Mouse (Mus musculus): ENCODE data around the gene Ppp1r1a. TPM values are rescaled to one million over a fixed set of nuclear protein-coding genes. Genes with fewer than 3 reads are reported as not detected.

The Ppp1r1a gene
- polyA plus RNA-seq, 1 experiment = 19.9 TPM

DNA sequence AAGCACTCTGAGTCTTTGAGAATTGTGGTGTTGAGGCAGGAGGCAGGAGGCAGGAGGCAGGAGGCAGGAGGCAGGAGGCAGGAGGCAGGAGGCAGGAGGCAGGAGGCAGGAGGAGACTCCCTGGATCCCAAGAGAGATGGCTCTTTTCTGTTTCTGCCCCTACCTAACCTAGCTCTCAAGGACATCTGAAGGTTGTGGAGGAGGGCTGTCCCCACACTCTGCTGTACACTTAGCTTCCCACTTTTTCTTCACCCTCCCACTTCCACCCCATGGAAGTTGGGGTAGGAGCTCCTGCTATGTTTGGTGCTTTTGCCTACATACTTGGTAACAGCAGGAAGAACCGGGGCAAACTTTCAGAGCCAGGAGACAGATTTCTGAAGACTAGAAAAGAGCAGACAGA, 2.0 kb downstream of the Ppp1r1a start:
- no peak overlapping the region for H3K27ac ChIP-seq (ENCODE audit: insufficient read depth, low read length)
- H3K9ac ChIP-seq (ENCODE audit: low read depth, poor library complexity, severe bottlenecking) = no peak overlapping the region
- H3K9me3 ChIP-seq (replicated peaks; ENCODE audit: control insufficient read depth, insufficient read depth, low read length, poor library complexity, severe bottlenecking) = no peaks in the 10 kb centered on the region
- H3K36me3 ChIP-seq (ENCODE audit: control insufficient read depth, insufficient read depth, low read length, poor library complexity, severe bottlenecking) = no peaks in the 10 kb centered on the region
- no peaks in the 10 kb centered on the region for H3K27me3 ChIP-seq (ENCODE audit: control insufficient read depth, insufficient read depth, low read length, poor library complexity, severe bottlenecking)
- no peaks in the 10 kb centered on the region for H3K4me1 ChIP-seq (ENCODE audit: control insufficient read depth, insufficient read depth, low read length)
- no peak for TF ChIP-seq EP300 (IDR thresholded peaks at IDR 0.05; ENCODE audit: insufficient read depth, low read depth, low read length)
- no peak for TF ChIP-seq CTCF (IDR thresholded peaks at IDR 0.05; ENCODE audit: low read depth, low read length)
- TF ChIP-seq POLR2A (IDR thresholded peaks at IDR 0.05; ENCODE audit: insufficient read depth, low read length) = no peak
- H3K4me3 ChIP-seq (ENCODE audit: low read depth, low read length) = no peak overlapping the region

DNA sequence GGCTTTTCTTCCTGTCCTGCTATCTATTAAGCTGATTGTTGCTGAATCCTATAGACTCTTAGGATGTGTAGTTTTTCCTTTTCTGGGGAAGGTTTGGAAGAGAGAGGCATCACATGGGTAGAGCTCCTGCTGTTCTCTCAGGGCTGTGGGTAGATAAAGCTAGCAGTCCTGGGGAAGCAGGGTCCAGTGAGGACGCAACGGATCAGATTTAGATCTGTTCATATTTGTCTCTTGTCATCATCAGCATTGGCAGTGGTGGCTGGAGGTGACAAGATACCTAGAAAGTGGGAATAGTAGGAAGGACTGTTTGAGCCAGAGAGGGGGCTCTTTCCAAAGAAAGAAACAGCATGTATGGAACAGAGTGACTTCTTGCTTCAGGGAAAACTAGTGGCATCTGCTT, 2.8 kb downstream of the Ppp1r1a start:
- Histone ChIP-seq H3K4me1 (ENCODE audit: control insufficient read depth, insufficient read depth, low read length) (no peaks in the 10 kb centered on the region), H3K27me3 (ENCODE audit: control insufficient read depth, insufficient read depth, low read length, poor library complexity, severe bottlenecking) (no peaks in the 10 kb centered on the region), H3K9ac (ENCODE audit: low read depth, poor library complexity, severe bottlenecking) (no peak overlapping the region), H3K27ac (ENCODE audit: insufficient read depth, low read length) (no peak overlapping the region), H3K36me3 (ENCODE audit: control insufficient read depth, insufficient read depth, low read length, poor library complexity, severe bottlenecking) (no peaks in the 10 kb centered on the region), H3K9me3 (replicated peaks; ENCODE audit: control insufficient read depth, insufficient read depth, low read length, poor library complexity, severe bottlenecking) (no peaks in the 10 kb centered on the region), H3K4me3 (ENCODE audit: low read depth, low read length) (no peak overlapping the region)
- no peak for TF ChIP-seq EP300 (IDR thresholded peaks at IDR 0.05; ENCODE audit: insufficient read depth, low read depth, low read length)
- TF ChIP-seq POLR2A (IDR thresholded peaks at IDR 0.05; ENCODE audit: insufficient read depth, low read length) = no peak
- TF ChIP-seq CTCF (IDR thresholded peaks at IDR 0.05; ENCODE audit: low read depth, low read length) = no peak

DNA sequence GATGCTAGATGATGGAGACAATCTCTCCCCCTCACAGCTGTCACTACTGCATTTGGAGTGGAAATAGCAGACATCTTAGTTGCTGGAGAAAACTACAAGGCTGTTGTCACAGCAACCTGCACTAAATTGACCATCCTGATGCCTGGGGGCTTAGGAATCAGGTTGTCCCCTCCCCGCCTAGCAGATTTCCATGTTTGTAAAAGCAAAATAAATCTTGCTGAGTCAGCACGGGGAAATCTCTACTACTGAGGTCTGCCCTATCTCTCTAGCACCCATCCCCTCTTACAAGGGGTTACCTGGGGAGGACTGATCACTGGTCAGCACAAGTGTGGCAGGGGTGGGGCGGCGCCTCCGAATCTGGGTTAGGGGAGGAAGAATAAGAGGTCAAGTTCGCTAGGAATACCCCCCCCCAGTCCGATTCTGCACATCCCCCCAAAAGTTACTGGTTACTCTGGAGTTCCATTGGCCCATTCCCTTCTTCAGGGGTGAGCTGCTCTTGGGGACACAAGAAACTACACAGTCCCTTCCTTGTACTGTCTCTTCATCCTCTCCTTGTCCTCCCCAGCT, 3.7 kb downstream of the Ppp1r1a start:
- Histone ChIP-seq H3K27me3 (ENCODE audit: control insufficient read depth, insufficient read depth, low read length, poor library complexity, severe bottlenecking) (no peaks in the 10 kb centered on the region), H3K27ac (ENCODE audit: insufficient read depth, low read length) (no peak overlapping the region), H3K4me1 (ENCODE audit: control insufficient read depth, insufficient read depth, low read length) (no peaks in the 10 kb centered on the region), H3K4me3 (ENCODE audit: low read depth, low read length) (no peak overlapping the region), H3K9ac (ENCODE audit: low read depth, poor library complexity, severe bottlenecking) (no peak overlapping the region), H3K9me3 (replicated peaks; ENCODE audit: control insufficient read depth, insufficient read depth, low read length, poor library complexity, severe bottlenecking) (no peaks in the 10 kb centered on the region), H3K36me3 (ENCODE audit: control insufficient read depth, insufficient read depth, low read length, poor library complexity, severe bottlenecking) (no peaks in the 10 kb centered on the region)
- TF ChIP-seq CTCF (IDR thresholded peaks at IDR 0.05; ENCODE audit: low read depth, low read length) (no peak), EP300 (IDR thresholded peaks at IDR 0.05; ENCODE audit: insufficient read depth, low read depth, low read length) (no peak), POLR2A (IDR thresholded peaks at IDR 0.05; ENCODE audit: insufficient read depth, low read length) (no peak)

DNA sequence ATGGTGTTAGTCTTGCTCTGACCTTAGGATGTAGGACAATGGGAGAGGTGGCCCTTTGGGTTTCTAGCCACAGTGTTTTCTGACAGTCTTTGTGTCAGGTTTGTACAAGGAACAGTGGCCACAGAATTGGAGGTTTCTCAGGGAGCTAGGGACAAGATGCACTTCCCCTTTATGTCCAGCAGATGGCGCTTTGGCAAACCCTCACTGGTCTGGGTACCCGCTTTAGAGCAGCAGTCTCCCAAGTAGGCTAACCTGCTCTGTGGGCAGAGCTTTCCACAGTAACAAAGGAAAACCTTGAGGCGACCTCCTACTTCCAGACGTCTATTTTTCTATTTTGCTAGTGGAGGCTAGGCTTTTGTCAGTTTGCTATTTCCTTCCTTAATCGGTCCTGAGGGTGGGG, 7.4 kb downstream of the Ppp1r1a start:
- peak; percentile 94 for TF ChIP-seq CTCF (IDR thresholded peaks at IDR 0.05; ENCODE audit: low read depth, low read length)
- no peak for TF ChIP-seq EP300 (IDR thresholded peaks at IDR 0.05; ENCODE audit: insufficient read depth, low read depth, low read length)
- TF ChIP-seq POLR2A (IDR thresholded peaks at IDR 0.05; ENCODE audit: insufficient read depth, low read length) = no peak
- H3K9me3 ChIP-seq (replicated peaks; ENCODE audit: control insufficient read depth, insufficient read depth, low read length, poor library complexity, severe bottlenecking) = no peaks in the 10 kb centered on the region
- H3K4me3 ChIP-seq (ENCODE audit: low read depth, low read length) = no peak overlapping the region
- no peaks in the 10 kb centered on the region for H3K4me1 ChIP-seq (ENCODE audit: control insufficient read depth, insufficient read depth, low read length)
- no peak overlapping the region for H3K27ac ChIP-seq (ENCODE audit: insufficient read depth, low read length)
- H3K9ac ChIP-seq (ENCODE audit: low read depth, poor library complexity, severe bottlenecking) = no peak overlapping the region
- H3K27me3 ChIP-seq (ENCODE audit: control insufficient read depth, insufficient read depth, low read length, poor library complexity, severe bottlenecking) = no peaks in the 10 kb centered on the region
- H3K36me3 ChIP-seq (ENCODE audit: control insufficient read depth, insufficient read depth, low read length, poor library complexity, severe bottlenecking) = no peaks in the 10 kb centered on the region

DNA sequence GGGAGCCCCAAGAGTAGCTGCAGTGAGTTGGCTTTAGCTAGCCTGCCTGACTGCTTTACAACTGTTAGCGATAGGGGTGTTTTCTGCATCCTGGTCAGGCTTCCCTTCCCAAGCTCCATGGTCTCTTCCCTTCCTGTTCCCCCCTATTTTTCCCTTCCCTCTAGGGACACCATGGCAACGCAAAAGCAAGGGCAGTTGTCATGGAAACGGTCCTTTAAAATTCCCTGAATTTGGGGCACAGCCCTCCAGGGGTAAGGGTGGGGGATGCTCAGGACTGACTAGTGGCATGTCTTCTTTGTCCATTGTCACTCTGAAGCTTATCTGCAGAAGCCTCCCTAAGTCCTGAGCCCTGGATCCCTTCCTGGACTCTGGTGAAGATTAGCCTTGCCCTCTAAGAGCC, 14.6 kb downstream of the Ppp1r1a start:
- peaks cover 9% of the 10 kb centered on the region for H3K4me1 ChIP-seq (ENCODE audit: control insufficient read depth, insufficient read depth, low read length)
- H3K36me3 ChIP-seq (ENCODE audit: control insufficient read depth, insufficient read depth, low read length, poor library complexity, severe bottlenecking) = no peaks in the 10 kb centered on the region
- no peaks in the 10 kb centered on the region for H3K9me3 ChIP-seq (replicated peaks; ENCODE audit: control insufficient read depth, insufficient read depth, low read length, poor library complexity, severe bottlenecking)
- no peak overlapping the region for H3K9ac ChIP-seq (ENCODE audit: low read depth, poor library complexity, severe bottlenecking)
- H3K27me3 ChIP-seq (ENCODE audit: control insufficient read depth, insufficient read depth, low read length, poor library complexity, severe bottlenecking) = no peaks in the 10 kb centered on the region
- TF ChIP-seq POLR2A (IDR thresholded peaks at IDR 0.05; ENCODE audit: insufficient read depth, low read length) = no peak
- no peak for TF ChIP-seq EP300 (IDR thresholded peaks at IDR 0.05; ENCODE audit: insufficient read depth, low read depth, low read length)
- no peak for TF ChIP-seq CTCF (IDR thresholded peaks at IDR 0.05; ENCODE audit: low read depth, low read length)
- no peak overlapping the region for H3K4me3 ChIP-seq (ENCODE audit: low read depth, low read length)
- H3K27ac ChIP-seq (ENCODE audit: insufficient read depth, low read length) = 0 out of 2 replicates have a peak overlapping the region, but pooled peaks have one; percentile 44

DNA sequence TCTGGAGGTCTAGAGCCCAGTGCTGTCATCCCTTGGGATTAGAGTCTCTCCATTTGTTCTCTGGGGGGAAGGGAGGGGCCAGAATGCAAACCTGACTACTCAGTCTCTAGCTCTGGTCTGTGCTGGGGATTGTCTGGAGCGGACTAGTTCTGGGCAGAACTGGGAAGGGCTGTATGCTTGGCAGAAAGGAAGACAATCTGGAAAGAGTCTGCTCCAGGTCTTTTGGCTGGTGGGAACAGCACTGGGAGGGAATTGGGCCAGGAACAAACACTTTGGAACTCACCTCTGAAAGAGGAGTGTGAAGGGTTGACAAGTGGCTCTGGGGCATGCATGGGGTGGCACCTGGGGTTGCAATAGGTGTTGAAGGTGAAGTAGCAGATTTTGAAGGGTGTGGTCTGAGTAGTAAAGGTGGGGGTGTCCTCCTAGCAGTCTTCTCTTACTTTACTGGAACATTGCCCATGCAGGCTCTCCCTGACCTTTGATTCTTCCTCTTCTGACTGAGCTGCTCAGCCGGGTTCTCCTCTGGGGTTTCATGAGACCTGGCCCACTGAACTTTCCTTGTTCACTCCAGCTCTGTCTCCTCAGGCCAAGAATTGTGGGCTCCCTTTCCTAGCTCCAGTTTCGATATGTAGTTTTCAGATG, 15.2 kb downstream of the Ppp1r1a start:
- Histone ChIP-seq H3K36me3 (ENCODE audit: control insufficient read depth, insufficient read depth, low read length, poor library complexity, severe bottlenecking) (no peaks in the 10 kb centered on the region), H3K9ac (ENCODE audit: low read depth, poor library complexity, severe bottlenecking) (no peak overlapping the region), H3K27ac (ENCODE audit: insufficient read depth, low read length) (peak overlapping the region; percentile 44), H3K4me3 (ENCODE audit: low read depth, low read length) (no peak overlapping the region), H3K4me1 (ENCODE audit: control insufficient read depth, insufficient read depth, low read length) (peaks cover 9% of the 10 kb centered on the region), H3K9me3 (replicated peaks; ENCODE audit: control insufficient read depth, insufficient read depth, low read length, poor library complexity, severe bottlenecking) (no peaks in the 10 kb centered on the region), H3K27me3 (ENCODE audit: control insufficient read depth, insufficient read depth, low read length, poor library complexity, severe bottlenecking) (no peaks in the 10 kb centered on the region)
- TF ChIP-seq CTCF (IDR thresholded peaks at IDR 0.05; ENCODE audit: low read depth, low read length) (no peak), POLR2A (IDR thresholded peaks at IDR 0.05; ENCODE audit: insufficient read depth, low read length) (no peak), EP300 (IDR thresholded peaks at IDR 0.05; ENCODE audit: insufficient read depth, low read depth, low read length) (no peak)

Data from ES-Bruce4 (cell line).